In genomic region chr8:125729746-125730145, GRCm38 (mm10) we compare ENCODE assay signal across 8 mouse cellular contexts. TPM values are rescaled to one million over a fixed set of nuclear protein-coding genes. Genes with fewer than 3 reads are reported as not detected.
DNase-seq lines count a peak whose midpoint lies in the region; ATAC-seq lines count a peak whose summit lies in the region.

Ntpcr (plus strand) TSS chr8:125729963.

- H3K4me2 ChIP-seq in hindbrain, embryonic 15.5 days = no peak within 1 kb of the TSS
- no peak within 1 kb of the TSS for H3K4me2 ChIP-seq in liver, embryonic 16.5 days (ENCODE audit: low read depth, low read length)

- DNase-seq in adrenal gland, adult 18-20 months (ENCODE audit: low spot score in 2 of 2) = no peak
- DNase-seq in adrenal gland, adult (ENCODE audit: inconsistent age in 2 of 2, low spot score in 1 of 2) = no peak
- no peak for DNase-seq in gastrocnemius, adult 8-10 months (ENCODE audit: low spot score in 2 of 2)
- no peak for DNase-seq in embryo, embryonic 11 days
- no peak for DNase-seq in retina, embryonic 14.5 days (ENCODE audit: low spot score)

- no peak within 1 kb of the TSS for H3K4me3 ChIP-seq in hindbrain, embryonic 15.5 days
- H3K4me3 ChIP-seq in liver, embryonic 16.5 days (ENCODE audit: low read depth, low read length) = no peak within 1 kb of the TSS

- H3K9ac ChIP-seq in hindbrain, embryonic 15.5 days = no peak within 1 kb of the TSS
- H3K9ac ChIP-seq in liver, embryonic 16.5 days (ENCODE audit: low read depth, low read length) = no peak within 1 kb of the TSS

- no peaks in the 10 kb centered on the region for H3K9me3 ChIP-seq in hindbrain, embryonic 15.5 days
- no peaks in the 10 kb centered on the region for H3K9me3 ChIP-seq in liver, embryonic 16.5 days (replicated peaks; ENCODE audit: control insufficient read depth, low read length)

- no peak for ATAC-seq in activated CD4-positive, CD25-positive, alpha-beta regulatory T cell, adult 4 months
- no peak for ATAC-seq in hindbrain, embryonic 15.5 days (ENCODE audit: low FRiP score, low read depth)
- ATAC-seq in liver, embryonic 16.5 days (ENCODE audit: low read depth) = no peak

- peaks cover 8% of the 10 kb centered on the region for H3K4me1 ChIP-seq in hindbrain, embryonic 15.5 days (replicated peaks)
- H3K4me1 ChIP-seq in liver, embryonic 16.5 days (ENCODE audit: control insufficient read depth, low read depth, low read length) = peaks cover 6% of the 10 kb centered on the region

- 82% methylated on average over 7 of the region's 7 CpGs for WGBS in hindbrain, embryonic 15.5 days
- 53% methylated on average over 7 of the region's 7 CpGs for WGBS in liver, embryonic 16.5 days (ENCODE audit: insufficient replicate concordance)

- H3K36me3 ChIP-seq in hindbrain, embryonic 15.5 days = no peaks in the 10 kb centered on the region
- H3K36me3 ChIP-seq in liver, embryonic 16.5 days (ENCODE audit: control insufficient read depth, insufficient read depth) = no peaks in the 10 kb centered on the region

- H3K27ac ChIP-seq in hindbrain, embryonic 15.5 days (replicated peaks) = no peak within 1 kb of the TSS
- H3K27ac ChIP-seq in liver, embryonic 16.5 days (ENCODE audit: low read length) = no peak within 1 kb of the TSS

- no peaks in the 10 kb centered on the region for H3K27me3 ChIP-seq in hindbrain, embryonic 15.5 days
- no peaks in the 10 kb centered on the region for H3K27me3 ChIP-seq in liver, embryonic 16.5 days (ENCODE audit: control insufficient read depth, insufficient read depth, low read depth, low read length)

RNA-seq across cellular contexts. Expression of gene Ntpcr, which starts in this region (rescaled TPM):
- total RNA-seq in adrenal gland, adult 18-20 months (2021) = 10 to 100 TPM; 15.4 to 20.7 TPM
- polyA plus RNA-seq in activated CD4-positive, CD25-positive, alpha-beta regulatory T cell, adult 4 months (2017; shearing (Covaris generic)) = 10 to 100 TPM; 31.1 to 34.3 TPM
- 10 to 100 TPM; 10.1 to 13.7 (median 11.4) TPM for total RNA-seq in gastrocnemius, adult 8-10 months (2022)
- 32.6 and 33.7 TPM in 2 replicates for polyA plus RNA-seq in hindbrain, embryonic 15.5 days (2015; fragmentation: Nextera tagmentation; extraction: Ambion mirVana)
- 11.0 and 12.2 TPM in 2 replicates for polyA plus RNA-seq in liver, embryonic 16.5 days (2015; fragmentation: Nextera tagmentation; extraction: Ambion mirVana)
